Mouse (Mus musculus) embryonic facial prominence, embryonic 11.5 days (tissue): ENCODE measurements around the gene Snx29. TPM values are rescaled to one million over a fixed set of nuclear protein-coding genes. Genes with fewer than 3 reads are reported as not detected.

Source experiments
- polyA plus RNA-seq: library from polyadenylated mRNA; unstranded; fragments of >200 nt; fragmentation: Nextera tagmentation; extraction: Ambion mirVana; gene quantifications from 2 replicates; pipeline ENCODE4 v1.2.1, GENCODE M21; 2014

Snx29 gene
- polyA plus RNA-seq, 1 experiment from 2014 or later, result 7.0 TPM

Other genes starting within 250 kb of the Snx29 start
- gene Txndc11, start 188.3 kb upstream of the Snx29 start, polyA plus RNA-seq, result 33.6 and 33.9 TPM in 2 replicates
- gene Zc3h7a, start 146.5 kb upstream of the Snx29 start, polyA plus RNA-seq, result 90.0 and 98.5 TPM in 2 replicates
- gene Rsl1d1, start 119.6 kb upstream of the Snx29 start, polyA plus RNA-seq, result 285 and 309 TPM in 2 replicates
- 102 and 109 TPM in 2 replicates for gene Gspt1, start 68.6 kb upstream of the Snx29 start, polyA plus RNA-seq
- not detected in 2 replicates for gene Tnfrsf17, start 9.1 kb upstream of the Snx29 start, polyA plus RNA-seq